Mouse (Mus musculus) forebrain, embryonic 13.5 days (tissue): ENCODE measurements around the gene Gcnt3. TPM values are rescaled to one million over a fixed set of nuclear protein-coding genes. Genes with fewer than 3 reads are reported as not detected.

Source experiments
- ATAC-seq: fragments of 200-750 bp; cut with Nextera tagmentation; 2 replicates; pipeline ENCODE4 v1.8.0; 2017
- H3K27ac ChIP-seq: fragments of 300-500 bp; sonication (generic); 2 replicates; pipeline ENCODE4 v1.5.1; 2015; ENCODE audit warnings: inconsistent platforms, mild to moderate bottlenecking, moderate library complexity
- H3K27me3 ChIP-seq: fragments of 300-500 bp; sonication (generic); 2 replicates; pipeline ENCODE4 v1.6.1; 2015; ENCODE audit warnings: mild to moderate bottlenecking, inconsistent platforms
- H3K36me3 ChIP-seq: fragments of 300-500 bp; sonication (generic); 2 replicates; pipeline ENCODE4 v1.6.1; 2015; ENCODE audit warnings: mild to moderate bottlenecking, inconsistent platforms; ENCODE audit not compliant: poor library complexity, severe bottlenecking
- H3K4me1 ChIP-seq: fragments of 300-500 bp; sonication (generic); 2 replicates; pipeline ENCODE4 v1.6.1; 2015; ENCODE audit warnings: inconsistent platforms
- H3K4me2 ChIP-seq: fragments of 300-500 bp; sonication (generic); 2 replicates; pipeline ENCODE4 v1.6.1; 2015; ENCODE audit warnings: inconsistent platforms, mild to moderate bottlenecking, moderate library complexity
- H3K4me3 ChIP-seq: fragments of 300-500 bp; sonication (generic); 2 replicates; pipeline ENCODE4 v1.5.1; 2015; ENCODE audit warnings: mild to moderate bottlenecking, inconsistent platforms
- H3K9ac ChIP-seq: fragments of 300-500 bp; sonication (generic); 2 replicates; pipeline ENCODE4 v1.6.1; 2015; ENCODE audit warnings: mild to moderate bottlenecking, inconsistent platforms
- H3K9me3 ChIP-seq: fragments of 300-500 bp; sonication (generic); replicated peaks from 2 replicates; pipeline ENCODE4 v1.6.1; 2016; ENCODE audit warnings: inconsistent platforms
- WGBS: fragments of 180-500 bp; shearing (Covaris S2); methylation state at CpG from one replicate; pipeline ENCODE4 v1.1.7; 2015; 5-methylcytosine and 5-hydroxymethylcytosine counted together
- polyA plus RNA-seq: library from polyadenylated mRNA; unstranded; fragments of >200 nt; fragmentation: Nextera tagmentation; extraction: Ambion mirVana; gene quantifications from 2 replicates; pipeline ENCODE4 v1.2.1, GENCODE M21; 2015

The Gcnt3 gene
- not detected in 2 replicates for polyA plus RNA-seq

DNA sequence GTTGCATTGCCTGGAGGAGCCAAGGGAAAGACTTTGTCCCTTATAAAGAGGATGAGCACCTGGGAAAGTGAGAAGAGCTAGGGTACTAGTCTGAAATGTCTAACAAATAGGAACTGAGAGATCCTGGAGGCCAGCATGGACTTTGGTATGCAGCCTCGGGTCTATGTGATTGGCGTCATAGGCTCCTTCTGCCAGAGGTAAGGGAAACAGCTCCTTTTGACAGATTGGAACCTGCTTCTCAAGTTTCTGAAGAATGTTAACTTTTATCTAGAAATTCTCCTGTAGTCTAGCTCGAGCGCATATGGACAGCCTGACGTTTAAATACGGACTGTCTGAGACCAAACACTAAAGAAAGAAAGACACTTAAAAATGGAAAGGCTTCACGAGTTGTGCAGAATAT, at the start of gene Gcnt3:
Gcnt3 (minus strand) TSS at position 101 of the 400 bp plus-strand sequence.
- no peaks in the 10 kb centered on the region for H3K4me1 ChIP-seq
- H3K4me3 ChIP-seq: no peak within 1 kb of the TSS
- H3K9ac ChIP-seq: no peak within 1 kb of the TSS
- H3K27me3 ChIP-seq: no peaks in the 10 kb centered on the region
- ATAC-seq: no peak
- 91% methylated on average over 7 of the region's 7 CpGs for WGBS
- H3K27ac ChIP-seq: no peak within 1 kb of the TSS
- H3K4me2 ChIP-seq: no peak within 1 kb of the TSS
- no peaks in the 10 kb centered on the region for H3K36me3 ChIP-seq
- H3K9me3 ChIP-seq: no peaks in the 10 kb centered on the region

DNA sequence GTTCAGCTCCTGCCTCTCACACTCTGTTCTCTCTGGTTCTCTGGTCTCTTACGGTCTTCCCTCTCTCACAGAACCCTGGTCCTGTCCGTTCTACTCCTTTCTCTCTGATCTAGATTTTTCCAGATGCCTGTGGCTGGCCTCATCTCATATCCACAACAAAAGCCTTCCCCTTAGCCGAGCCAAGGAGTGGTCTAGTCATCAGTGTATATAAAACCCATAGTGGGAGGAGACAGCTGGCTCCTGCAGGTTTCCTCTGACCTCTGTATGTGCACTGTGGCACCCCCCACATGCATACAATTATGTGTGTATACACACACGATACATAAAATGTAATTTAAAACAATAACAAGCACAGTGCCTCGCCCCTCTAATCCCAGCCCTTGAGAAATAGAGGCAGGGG, 49.5 kb upstream of the Gcnt3 start:
- Histone ChIP-seq H3K4me3 (no peak overlapping the region), H3K4me1 (peaks cover 10% of the 10 kb centered on the region), H3K27ac (no peak overlapping the region), H3K9me3 (no peaks in the 10 kb centered on the region), H3K9ac (no peak overlapping the region), H3K36me3 (no peaks in the 10 kb centered on the region), H3K27me3 (no peaks in the 10 kb centered on the region), H3K4me2 (no peak overlapping the region)
- no peak for ATAC-seq
- 66% methylated on average over 5 of the region's 5 CpGs for WGBS

DNA sequence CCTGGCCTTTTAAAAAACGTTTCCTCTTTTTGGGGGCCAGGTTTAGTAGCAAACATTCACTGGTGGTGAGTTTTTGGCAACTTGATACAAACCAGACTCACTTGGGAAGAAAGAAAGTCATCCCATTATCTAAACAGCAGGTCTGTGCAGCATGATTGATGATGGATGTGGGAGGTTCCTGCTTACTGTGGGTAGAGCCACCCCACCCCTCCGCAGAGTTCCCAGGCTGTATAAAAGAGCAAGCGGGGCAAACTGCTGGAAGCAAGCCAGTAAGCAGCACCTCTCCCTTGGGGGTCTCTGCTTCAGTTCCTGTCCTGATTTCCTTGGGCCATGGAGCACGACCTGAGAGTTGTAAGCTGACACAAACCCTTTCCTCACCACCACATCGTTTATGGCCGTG, 48.2 kb upstream of the Gcnt3 start:
- WGBS: 53% methylated on average over 6 of the region's 6 CpGs
- H3K4me2 ChIP-seq: no peak overlapping the region
- no peak overlapping the region for H3K4me3 ChIP-seq
- no peaks in the 10 kb centered on the region for H3K36me3 ChIP-seq
- H3K4me1 ChIP-seq: peaks cover 10% of the 10 kb centered on the region
- no peak overlapping the region for H3K9ac ChIP-seq
- no peaks in the 10 kb centered on the region for H3K9me3 ChIP-seq
- H3K27me3 ChIP-seq: no peaks in the 10 kb centered on the region
- H3K27ac ChIP-seq: no peak overlapping the region
- ATAC-seq: no peak

DNA sequence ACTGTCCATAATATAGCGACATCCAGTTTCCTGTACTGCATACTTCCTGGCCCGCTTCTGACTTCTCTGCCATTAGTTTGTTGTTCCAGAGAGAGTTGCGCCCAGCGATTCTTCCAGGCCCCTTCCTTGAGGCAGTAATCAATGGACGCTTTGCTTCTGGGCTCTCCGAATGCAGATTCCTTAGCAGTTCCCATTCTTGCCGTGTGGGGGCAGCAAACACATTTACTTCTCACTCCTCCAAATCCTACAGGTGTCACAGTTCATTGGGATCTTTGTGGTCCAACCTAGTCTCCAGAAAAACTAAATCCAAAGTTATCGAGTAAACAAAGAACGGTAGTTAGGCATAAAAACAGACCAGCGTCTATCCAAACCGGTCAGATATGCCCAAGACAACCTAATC, 46.2 kb upstream of the Gcnt3 start:
- peaks cover 10% of the 10 kb centered on the region for H3K4me1 ChIP-seq
- 57% methylated on average over 11 of the region's 11 CpGs for WGBS
- H3K36me3 ChIP-seq: no peaks in the 10 kb centered on the region
- no peak overlapping the region for H3K27ac ChIP-seq
- H3K9me3 ChIP-seq: no peaks in the 10 kb centered on the region
- H3K4me3 ChIP-seq: no peak overlapping the region
- H3K4me2 ChIP-seq: no peak overlapping the region
- no peak for ATAC-seq
- H3K9ac ChIP-seq: no peak overlapping the region
- no peaks in the 10 kb centered on the region for H3K27me3 ChIP-seq

DNA sequence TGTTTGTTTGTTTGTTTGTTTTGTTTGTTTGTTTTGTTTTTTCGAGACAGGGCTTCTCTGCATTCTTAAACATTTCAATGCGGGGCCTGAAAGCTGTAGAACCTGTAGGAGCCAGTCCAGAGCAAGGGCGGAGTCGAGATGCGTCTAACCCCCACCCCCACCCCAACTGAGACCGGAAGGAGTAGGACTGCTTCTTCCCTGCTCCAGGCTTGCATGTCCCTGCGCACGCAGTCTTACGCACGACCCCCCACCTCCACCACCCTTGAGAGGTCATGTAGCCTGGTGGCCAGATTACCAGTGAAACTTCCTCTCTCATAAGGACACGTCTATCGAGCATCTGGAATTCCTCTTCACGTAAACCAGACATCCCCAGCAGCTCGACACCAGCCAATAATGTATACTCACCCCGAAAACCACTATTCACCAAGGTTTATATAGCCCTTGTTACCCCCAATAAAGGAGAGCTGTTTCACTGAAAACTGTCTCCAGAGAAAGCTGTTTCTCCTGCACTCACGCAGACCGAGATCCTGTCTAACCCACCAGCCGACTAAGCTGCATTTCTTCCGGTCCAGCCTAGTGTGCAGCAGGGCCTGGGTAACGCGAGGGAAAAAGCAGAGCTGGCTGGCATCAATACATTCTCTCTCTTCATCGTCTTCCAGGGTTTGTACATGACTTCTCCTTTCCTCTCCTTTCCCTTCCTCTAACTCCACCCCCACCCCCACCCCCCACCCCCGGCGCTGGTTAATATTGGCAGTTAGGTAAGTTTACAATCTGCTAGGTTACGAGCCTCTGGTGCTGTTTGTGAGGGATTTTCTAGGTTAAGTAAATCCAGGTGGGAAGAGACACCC, 44.7 kb upstream of the Gcnt3 start:
- ATAC-seq: no peak
- 85% methylated on average over 25 of the region's 25 CpGs for WGBS
- no peaks in the 10 kb centered on the region for H3K9me3 ChIP-seq

DNA sequence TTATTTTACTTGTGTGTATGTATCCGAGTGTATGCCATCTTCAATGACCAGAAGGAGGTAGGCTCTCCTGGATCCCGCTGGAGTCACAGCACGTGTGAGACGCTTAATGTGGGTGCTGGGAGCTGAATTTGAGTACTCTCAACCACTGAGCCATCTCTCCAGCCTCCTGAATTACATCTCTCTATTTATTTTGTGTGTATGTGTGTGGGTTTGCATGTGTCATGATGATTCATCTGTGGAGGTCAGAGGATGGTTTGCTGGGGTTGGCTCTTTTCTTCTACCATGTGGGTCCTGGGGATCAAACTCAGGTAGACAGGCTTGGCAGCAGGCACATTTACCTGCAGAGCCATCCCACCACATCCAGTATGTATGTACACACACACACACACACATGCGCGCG, 43.9 kb upstream of the Gcnt3 start:
- no peak overlapping the region for H3K4me2 ChIP-seq
- no peak for ATAC-seq

More for the DNA sequence above, 44.7 kb upstream of the Gcnt3 start:
- no peak overlapping the region for H3K27ac ChIP-seq
- no peaks in the 10 kb centered on the region for H3K36me3 ChIP-seq
- no peak overlapping the region for H3K9ac ChIP-seq
- no peaks in the 10 kb centered on the region; the same call in 1 of the 2 replicates for H3K4me1 ChIP-seq
- no peak overlapping the region for H3K4me3 ChIP-seq
- no peaks in the 10 kb centered on the region for H3K27me3 ChIP-seq
- no peak overlapping the region for H3K4me2 ChIP-seq

DNA sequence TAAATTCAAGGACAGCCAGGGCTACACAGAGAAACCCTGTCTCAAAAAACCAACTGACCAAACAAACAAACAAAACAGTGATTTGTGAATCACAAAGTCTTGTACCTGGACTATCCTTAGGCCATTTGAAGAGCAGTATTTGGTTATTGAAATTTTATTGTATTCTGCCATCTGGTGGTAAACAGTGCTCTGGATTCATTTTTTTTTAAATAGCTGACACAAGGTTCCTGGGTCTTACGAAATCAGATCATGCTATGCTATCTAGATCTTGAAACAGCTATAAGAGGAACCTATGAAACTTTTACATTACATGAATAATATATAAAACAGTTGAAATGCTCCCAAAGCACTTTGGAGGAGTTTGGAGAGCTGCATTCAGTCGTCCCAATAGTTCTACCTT, 43.1 kb upstream of the Gcnt3 start:
- H3K9me3 ChIP-seq: no peaks in the 10 kb centered on the region
- no peak overlapping the region for H3K4me2 ChIP-seq
- no peaks in the 10 kb centered on the region for H3K4me1 ChIP-seq
- ATAC-seq: no peak
- no peak overlapping the region for H3K9ac ChIP-seq
- H3K27me3 ChIP-seq: no peaks in the 10 kb centered on the region
- no peaks in the 10 kb centered on the region for H3K36me3 ChIP-seq
- WGBS: 75% methylated on average over 2 of the region's 2 CpGs
- no peak overlapping the region for H3K4me3 ChIP-seq
- H3K27ac ChIP-seq: no peak overlapping the region

More for the DNA sequence above, 43.9 kb upstream of the Gcnt3 start:
- no peaks in the 10 kb centered on the region for H3K36me3 ChIP-seq
- no peaks in the 10 kb centered on the region; the same call in 1 of the 2 replicates for H3K4me1 ChIP-seq
- no peaks in the 10 kb centered on the region for H3K27me3 ChIP-seq
- no peak overlapping the region for H3K4me3 ChIP-seq
- H3K9me3 ChIP-seq: no peaks in the 10 kb centered on the region
- H3K9ac ChIP-seq: no peak overlapping the region
- WGBS: 91% methylated on average over 7 of the region's 7 CpGs
- no peak overlapping the region for H3K27ac ChIP-seq

DNA sequence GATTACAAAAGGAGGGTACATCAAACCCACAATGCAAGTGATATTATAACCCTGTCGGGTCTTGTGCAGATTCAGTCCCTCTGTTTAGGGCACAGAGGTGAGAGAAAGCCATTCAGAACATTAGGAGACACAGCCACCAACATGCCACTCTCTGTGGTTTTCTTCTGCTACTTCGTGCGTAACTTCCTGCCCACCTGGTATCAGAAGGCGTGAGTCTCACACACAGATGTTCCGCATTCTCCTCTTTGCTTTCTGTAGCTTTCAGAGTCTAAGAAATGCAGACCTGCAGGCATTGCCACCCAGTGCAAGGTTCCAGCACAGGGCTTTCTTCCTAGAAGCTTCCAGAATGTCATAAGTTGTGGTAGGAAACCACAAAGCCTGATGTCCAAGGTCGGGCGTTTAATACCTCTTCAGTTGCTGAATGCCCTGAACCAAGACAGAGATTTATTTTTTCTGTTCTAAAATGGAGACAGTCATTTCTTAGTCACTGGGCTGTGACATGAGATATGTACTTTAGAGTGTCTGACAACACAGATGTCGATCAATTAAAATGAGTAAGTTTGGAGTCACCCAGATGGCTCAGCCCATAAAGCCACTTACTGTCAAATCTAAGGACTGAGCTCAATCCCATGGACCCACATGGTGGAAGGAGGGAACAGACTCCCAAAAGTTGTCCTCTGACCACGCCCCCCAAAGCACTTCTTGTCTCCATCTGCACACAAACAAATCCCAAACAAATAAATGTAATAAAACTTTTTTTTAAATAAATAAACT, 42.3 kb upstream of the Gcnt3 start:
- H3K9ac ChIP-seq: no peak overlapping the region
- WGBS: 93% methylated on average over 9 of the region's 9 CpGs
- no peak overlapping the region for H3K4me2 ChIP-seq
- no peaks in the 10 kb centered on the region for H3K9me3 ChIP-seq
- H3K36me3 ChIP-seq: no peaks in the 10 kb centered on the region
- H3K27ac ChIP-seq: no peak overlapping the region
- no peaks in the 10 kb centered on the region for H3K27me3 ChIP-seq
- H3K4me3 ChIP-seq: no peak overlapping the region
- no peak for ATAC-seq
- H3K4me1 ChIP-seq: no peaks in the 10 kb centered on the region

DNA sequence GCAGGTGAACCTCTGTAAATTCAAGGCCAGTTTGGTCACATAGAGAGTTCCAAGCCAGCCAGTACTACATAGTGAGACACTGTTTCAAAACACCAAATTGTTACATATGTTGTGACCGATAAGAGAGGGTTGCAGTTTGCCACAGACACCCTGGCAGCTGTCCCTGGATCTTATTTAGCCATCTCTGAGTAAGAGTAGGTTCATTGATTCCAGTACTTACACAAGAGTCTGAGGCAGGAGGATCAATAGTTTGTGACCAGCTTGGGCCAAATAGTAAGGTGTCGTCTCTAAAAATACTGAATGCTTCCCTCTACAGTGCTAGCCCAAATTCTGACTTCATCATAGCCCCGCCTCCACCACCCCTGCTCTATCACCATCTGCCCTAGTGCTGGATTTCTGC, 40.1 kb upstream of the Gcnt3 start:
- WGBS: 90% methylated on average over 3 of the region's 3 CpGs
- Histone ChIP-seq H3K4me3 (no peak overlapping the region), H3K4me2 (no peak overlapping the region), H3K9me3 (no peaks in the 10 kb centered on the region), H3K4me1 (no peaks in the 10 kb centered on the region), H3K36me3 (no peaks in the 10 kb centered on the region), H3K9ac (no peak overlapping the region), H3K27me3 (no peaks in the 10 kb centered on the region), H3K27ac (no peak overlapping the region)
- ATAC-seq: no peak

DNA sequence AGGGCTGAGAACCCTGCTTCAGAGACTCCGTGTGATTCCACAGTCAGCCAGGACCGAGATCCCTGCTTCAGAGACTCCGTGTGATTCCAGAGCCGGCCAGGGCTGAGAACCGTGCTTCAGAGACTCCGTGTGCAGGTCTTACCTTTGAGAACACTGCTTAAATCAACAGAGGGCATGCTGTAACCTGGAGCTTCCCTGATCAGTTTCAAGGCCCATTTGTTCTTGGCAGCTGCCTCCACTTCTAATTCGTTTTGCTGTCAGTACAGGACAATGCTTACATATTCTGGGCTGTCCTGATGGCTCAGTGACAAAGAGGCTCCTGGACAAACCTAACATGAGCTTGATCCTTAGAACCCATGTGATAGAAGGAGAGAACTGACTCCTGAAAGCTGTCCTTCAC, 39.3 kb upstream of the Gcnt3 start:
- WGBS: 75% methylated on average over 7 of the region's 7 CpGs
- Histone ChIP-seq H3K36me3 (no peaks in the 10 kb centered on the region), H3K9ac (no peak overlapping the region), H3K4me3 (no peak overlapping the region), H3K9me3 (no peaks in the 10 kb centered on the region), H3K27me3 (no peaks in the 10 kb centered on the region), H3K4me2 (no peak overlapping the region), H3K27ac (no peak overlapping the region), H3K4me1 (no peaks in the 10 kb centered on the region)
- no peak for ATAC-seq

DNA sequence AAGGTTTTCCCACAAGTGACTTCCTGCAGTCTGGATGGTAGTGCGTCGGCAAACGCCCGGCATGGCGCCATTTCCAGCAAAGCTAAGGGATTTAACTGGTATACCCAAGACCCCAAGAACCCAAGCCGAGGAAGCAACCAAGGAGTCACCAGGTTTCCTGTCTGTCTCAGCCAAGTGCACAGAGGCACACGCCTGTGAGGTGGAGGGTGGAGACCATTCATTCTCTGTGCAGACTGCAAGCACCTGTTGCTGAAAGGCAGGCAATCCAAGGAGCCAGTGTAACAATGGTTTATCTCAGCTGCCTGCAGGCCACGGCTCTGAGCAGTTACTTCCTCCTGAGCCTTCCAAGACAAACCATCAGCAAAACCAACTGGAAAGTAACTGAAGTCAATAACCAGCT, 34.5 kb upstream of the Gcnt3 start:
- WGBS: 85% methylated on average over 8 of the region's 8 CpGs
- no peak for ATAC-seq
- H3K4me3 ChIP-seq: no peak overlapping the region

DNA sequence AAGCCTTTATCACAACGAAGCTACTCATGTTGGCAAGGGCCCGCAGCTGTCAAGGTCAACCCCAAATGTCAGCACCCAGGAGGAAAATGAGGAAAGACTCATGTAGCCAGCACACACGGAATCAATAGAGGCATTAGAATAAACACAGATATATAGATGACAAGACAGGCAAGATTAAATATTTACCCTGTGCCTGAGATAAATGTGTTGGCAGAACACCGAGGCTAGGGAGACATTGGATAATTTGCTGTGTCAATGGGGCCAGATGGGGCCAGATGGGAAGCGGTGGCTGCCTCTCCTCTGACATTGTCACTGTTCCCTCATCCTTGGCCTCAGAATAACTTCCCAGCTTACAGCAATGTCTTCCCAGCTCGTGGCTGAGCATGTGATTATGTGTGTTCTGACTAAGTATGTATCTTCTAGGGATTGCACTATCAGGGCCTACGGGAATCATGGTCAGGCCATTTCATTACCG, 32.1 kb upstream of the Gcnt3 start:
- 75% methylated on average over 8 of the region's 8 CpGs for WGBS
- Histone ChIP-seq H3K36me3 (no peaks in the 10 kb centered on the region), H3K9me3 (no peaks in the 10 kb centered on the region), H3K4me1 (no peaks in the 10 kb centered on the region), H3K4me2 (no peak overlapping the region), H3K9ac (no peak overlapping the region), H3K27me3 (no peaks in the 10 kb centered on the region), H3K4me3 (no peak overlapping the region), H3K27ac (no peak overlapping the region)
- ATAC-seq: no peak

More for the DNA sequence above, 34.5 kb upstream of the Gcnt3 start:
- Histone ChIP-seq H3K27me3 (no peaks in the 10 kb centered on the region), H3K36me3 (no peaks in the 10 kb centered on the region), H3K4me1 (no peaks in the 10 kb centered on the region), H3K27ac (no peak overlapping the region), H3K9me3 (no peaks in the 10 kb centered on the region), H3K4me2 (no peak overlapping the region), H3K9ac (no peak overlapping the region)
